Mouse (Mus musculus): ENCODE measurements around the gene Slc26a3.

- TF ChIP-seq POLR2A (IDR thresholded peaks at IDR 0.05; ENCODE audit: insufficient read depth, low read length) (no peak), CTCF (IDR thresholded peaks at IDR 0.05; ENCODE audit: low read depth, low read length) (no peak), EP300 (IDR thresholded peaks at IDR 0.05; ENCODE audit: insufficient read depth, low read depth, low read length) (no peak)
Measured at GRCm38 (mm10) chr12:31380878-31381277, 9.8 kb upstream of the Slc26a3 start.

Measured in ES-Bruce4 (cell line).